Mouse (Mus musculus): Measurements from ENCODE around the gene 4930524B15Rik.

GRCm38 (mm10) chr11:31983249-31983648 is 17.9 kb downstream of the 4930524B15Rik start:
- no peak for TF ChIP-seq POLR2A (IDR thresholded peaks at IDR 0.05; ENCODE audit: borderline replicate concordance, extremely low read depth, low read depth, low read length)
- TF ChIP-seq CTCF (IDR thresholded peaks at IDR 0.05; ENCODE audit: insufficient read depth, low read length), result no peak

Data from lung, adult 2 months (tissue).